Mouse (Mus musculus): ENCODE measurements around the gene Zbtb20. TPM values are rescaled to one million over a fixed set of nuclear protein-coding genes. Genes with fewer than 3 reads are reported as not detected.

Zbtb20 gene
- total and polyA plus RNA-seq, 3 experiments: 1.8 to 18.1 (median 6.6) TPM

- no peak for DNase-seq (ENCODE audit: low spot score)
- Histone ChIP-seq H3K4me3 (ENCODE audit: low read depth, low read length) (no peak overlapping the region), H3K27me3 (ENCODE audit: insufficient read depth, low read length) (peaks cover 2% of the 10 kb centered on the region; the same call in 1 of the 2 replicates), H3K36me3 (replicated peaks) (no peaks in the 10 kb centered on the region), H3K4me1 (ENCODE audit: insufficient read depth, low read depth, low read length) (no peaks in the 10 kb centered on the region), H3K9me3 (replicated peaks) (no peaks in the 10 kb centered on the region)
- no peak for ATAC-seq (ENCODE audit: extremely low read depth, insufficient number of reproducible peaks, low FRiP score, poor library complexity, severe bottlenecking)
- TF ChIP-seq GATA1 (IDR thresholded peaks at IDR 0.05; ENCODE audit: borderline replicate concordance, low read length) (no peak), GATA2 (IDR thresholded peaks at IDR 0.05; ENCODE audit: borderline replicate concordance, low read depth, low read length) (no peak), POLR2AphosphoS5 (IDR thresholded peaks at IDR 0.05; ENCODE audit: insufficient replicate concordance, low read depth, low read length) (no peak), TAL1 (conservative IDR thresholded peaks at IDR 0.05; ENCODE audit: low read depth, low read length) (no peak), CTCF (IDR thresholded peaks at IDR 0.05; ENCODE audit: low read depth, low read length) (no peak)
These were observed 582.1 kb downstream of the Zbtb20 start for GRCm38 (mm10) chr16:43457814-43458213.

- peaks cover 5% of the 10 kb centered on the region for H3K27me3 ChIP-seq (ENCODE audit: insufficient read depth, low read length)
- H3K9me3 ChIP-seq (replicated peaks): no peaks in the 10 kb centered on the region
- TF ChIP-seq GATA1 (IDR thresholded peaks at IDR 0.05; ENCODE audit: borderline replicate concordance, low read length) (no peak), GATA2 (IDR thresholded peaks at IDR 0.05; ENCODE audit: borderline replicate concordance, low read depth, low read length) (no peak), TAL1 (conservative IDR thresholded peaks at IDR 0.05; ENCODE audit: low read depth, low read length) (no peak), CTCF (IDR thresholded peaks at IDR 0.05; ENCODE audit: low read depth, low read length) (no peak)
- H3K36me3 ChIP-seq (replicated peaks): no peaks in the 10 kb centered on the region
- ATAC-seq (ENCODE audit: extremely low read depth, insufficient number of reproducible peaks, low FRiP score, poor library complexity, severe bottlenecking) (no peak), DNase-seq (ENCODE audit: low spot score) (no peak)
- no peaks in the 10 kb centered on the region for H3K4me1 ChIP-seq (ENCODE audit: insufficient read depth, low read depth, low read length)
- H3K4me3 ChIP-seq (ENCODE audit: low read depth, low read length): no peak overlapping the region
These were observed 583.1 kb downstream of the Zbtb20 start for GRCm38 (mm10) chr16:43458726-43459223.

- H3K9me3 ChIP-seq (replicated peaks): no peaks in the 10 kb centered on the region
- H3K4me3 ChIP-seq (ENCODE audit: low read depth, low read length): no peak overlapping the region
- H3K36me3 ChIP-seq (replicated peaks): no peaks in the 10 kb centered on the region
- ATAC-seq (ENCODE audit: extremely low read depth, insufficient number of reproducible peaks, low FRiP score, poor library complexity, severe bottlenecking) (no peak), DNase-seq (ENCODE audit: low spot score) (no peak)
- no peak for TF ChIP-seq POLR2AphosphoS5 (IDR thresholded peaks at IDR 0.05; ENCODE audit: insufficient replicate concordance, low read depth, low read length)
- TF ChIP-seq TAL1 (conservative IDR thresholded peaks at IDR 0.05; ENCODE audit: low read depth, low read length): no peak
- no peak for TF ChIP-seq GATA2 (IDR thresholded peaks at IDR 0.05; ENCODE audit: borderline replicate concordance, low read depth, low read length)
- peaks cover 2% of the 10 kb centered on the region; the same call in 1 of the 2 replicates for H3K27me3 ChIP-seq (ENCODE audit: insufficient read depth, low read length)
- no peaks in the 10 kb centered on the region for H3K4me1 ChIP-seq (ENCODE audit: insufficient read depth, low read depth, low read length)
These were observed 586.2 kb downstream of the Zbtb20 start for GRCm38 (mm10) chr16:43461745-43462378.

- Histone ChIP-seq H3K4me3 (ENCODE audit: low read depth, low read length) (no peak overlapping the region), H3K4me1 (ENCODE audit: insufficient read depth, low read depth, low read length) (no peaks in the 10 kb centered on the region), H3K9me3 (replicated peaks) (no peaks in the 10 kb centered on the region), H3K36me3 (replicated peaks) (no peaks in the 10 kb centered on the region), H3K27me3 (ENCODE audit: insufficient read depth, low read length) (peaks cover 2% of the 10 kb centered on the region; the same call in 1 of the 2 replicates)
- no peak for ATAC-seq (ENCODE audit: extremely low read depth, insufficient number of reproducible peaks, low FRiP score, poor library complexity, severe bottlenecking)
- DNase-seq (ENCODE audit: low spot score): no peak
- TF ChIP-seq POLR2AphosphoS5 (IDR thresholded peaks at IDR 0.05; ENCODE audit: insufficient replicate concordance, low read depth, low read length) (no peak), TAL1 (conservative IDR thresholded peaks at IDR 0.05; ENCODE audit: low read depth, low read length) (no peak), CTCF (IDR thresholded peaks at IDR 0.05; ENCODE audit: low read depth, low read length) (no peak)
These were observed 587.1 kb downstream of the Zbtb20 start for GRCm38 (mm10) chr16:43462470-43463455.

- no peak for TF ChIP-seq TAL1 (conservative IDR thresholded peaks at IDR 0.05; ENCODE audit: low read depth, low read length)
- no peak for TF ChIP-seq CTCF (IDR thresholded peaks at IDR 0.05; ENCODE audit: low read depth, low read length)
- ATAC-seq (ENCODE audit: extremely low read depth, insufficient number of reproducible peaks, low FRiP score, poor library complexity, severe bottlenecking) (no peak), DNase-seq (ENCODE audit: low spot score) (no peak)
- peaks cover 2% of the 10 kb centered on the region; the same call in 1 of the 2 replicates for H3K27me3 ChIP-seq (ENCODE audit: insufficient read depth, low read length)
- no peak overlapping the region for H3K4me3 ChIP-seq (ENCODE audit: low read depth, low read length)
- H3K9me3 ChIP-seq (replicated peaks): no peaks in the 10 kb centered on the region
- H3K4me1 ChIP-seq (ENCODE audit: insufficient read depth, low read depth, low read length): no peaks in the 10 kb centered on the region
- no peaks in the 10 kb centered on the region for H3K36me3 ChIP-seq (replicated peaks)
These were observed 588.2 kb downstream of the Zbtb20 start for GRCm38 (mm10) chr16:43463684-43464475.

Data from G1E (cell line).